Mouse (Mus musculus) heart, postnatal 36 days (tissue): ENCODE measurements around the gene Col2a1. TPM values are rescaled to one million over a fixed set of nuclear protein-coding genes. Genes with fewer than 3 reads are reported as not detected.

Experiments used
- DNase-seq, 2 experiments: peaks; one replicate each; pipeline ENCODE4 v3.0.0; 2021 to 2022
- intact Hi-C: fragments of 180-260 bp; cut with DNase I; formaldehyde crosslinking; loops from one replicate; pipeline ENCODE4 v1.15.1; 2025
- total RNA-seq, 2 experiments: library from RNA; stranded (reverse); gene quantifications; 2 replicates each; pipeline ENCODE4 v1.2.3; 2021

The Col2a1 gene
- total RNA-seq, 2 experiments from 2014 or later, result 0.08 to 0.46 TPM

- DNase-seq, result no peak
- intact Hi-C loops, result no loop called here
These were observed 75.2 kb downstream of the Col2a1 start for GRCm38 (mm10) chr15:97929259-97929824.

- intact Hi-C loops, result no loop called here
- DNase-seq, result no peak
These were observed 76.7 kb downstream of the Col2a1 start for GRCm38 (mm10) chr15:97927821-97928220.

GRCm38 (mm10) chr15:97927018-97927417 is 77.5 kb downstream of the Col2a1 start:
- intact Hi-C loops, result no loop called here
- no peak for DNase-seq

Other genes starting within 250 kb of the Col2a1 start
- 10 to 100 TPM; 25.4 to 27.4 TPM for gene Rapgef3, start 236.7 kb downstream of the Col2a1 start, total RNA-seq
- gene Slc48a1, start 226.2 kb downstream of the Col2a1 start, total RNA-seq, result 10 to 100 TPM; 73.3 to 84.1 TPM
- gene Hdac7, start 160.2 kb downstream of the Col2a1 start, total RNA-seq, result 10 to 100 TPM; 26.9 to 37.1 TPM
- gene Vdr, start 94.1 kb downstream of the Col2a1 start, total RNA-seq, result 1 to 10 TPM; 1.6 to 1.7 TPM
- 10 to 100 TPM; 10.6 to 12.0 TPM for gene Tmem106c, start 40.5 kb downstream of the Col2a1 start, total RNA-seq
- gene Pfkm, start 87.9 kb upstream of the Col2a1 start, total RNA-seq, result 100 to 1,000 TPM; 876 to 924 TPM
- gene Senp1, start 89.0 kb upstream of the Col2a1 start, total RNA-seq, result 10 to 100 TPM in 1 of 2 experiments, 1 to 10 TPM in 1; 9.9 to 11.3 TPM
- gene Asb8, start 160.9 kb upstream of the Col2a1 start, total RNA-seq, result 100 to 1,000 TPM in 1 of 2 experiments, 10 to 100 TPM in 1; 98.7 to 109 TPM
- gene Ccdc184, start 162.5 kb upstream of the Col2a1 start, total RNA-seq, result 1 to 10 TPM in 1 of 2 experiments, under 1 TPM in 1; 0.60 to 1.0 TPM
- gene Olfr288, start 190.8 kb upstream of the Col2a1 start, total RNA-seq, result not detected
- gene Gm44579, start 216.3 kb upstream of the Col2a1 start, total RNA-seq, result not detected
- not detected for gene Olfr287, start 216.4 kb upstream of the Col2a1 start, total RNA-seq
- gene Olfr286, start 229.8 kb upstream of the Col2a1 start, total RNA-seq, result not detected